Mouse (Mus musculus) kidney, adult 11 months (tissue): ENCODE data around the gene Tspan4.

Experiments used
- DNase-seq: peaks from one replicate; pipeline ENCODE4 v3.0.0; 2022

Tspan4 gene

DNA sequence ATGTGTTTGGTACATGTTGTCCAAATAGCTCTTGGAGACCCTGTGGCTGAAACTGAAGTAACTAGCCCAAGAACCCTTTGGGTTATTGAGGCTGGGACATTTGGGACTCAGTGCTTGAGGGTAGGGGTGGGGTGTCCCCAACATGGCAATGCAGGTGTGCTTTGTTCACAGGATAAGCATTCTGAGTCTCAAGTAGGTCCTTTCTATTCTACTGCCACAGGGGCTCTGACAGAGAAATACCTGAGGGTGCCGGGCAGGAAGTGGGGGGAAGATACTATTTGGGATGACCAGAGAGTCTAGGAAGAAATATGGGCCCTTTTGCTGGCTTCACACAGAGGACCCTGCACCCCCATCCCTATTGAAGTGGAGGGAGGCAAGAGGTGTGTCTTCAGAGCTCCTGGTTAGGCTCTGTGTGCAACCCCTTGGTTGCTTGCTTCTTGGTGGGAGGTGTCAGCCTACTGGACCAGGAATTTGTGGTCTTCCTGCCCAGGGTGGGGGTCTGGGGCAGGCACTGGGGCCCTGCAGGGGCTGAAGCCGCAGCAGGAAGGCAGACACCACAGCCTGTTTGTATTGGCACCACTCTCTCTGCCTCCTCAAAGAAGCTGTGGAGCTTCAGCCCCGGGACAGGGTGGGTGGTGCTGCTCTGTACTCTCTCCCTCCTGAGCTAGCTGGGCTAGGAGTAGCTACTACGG is 2.7 kb downstream of the Tspan4 start:
- DNase-seq: no peak

- no peak for DNase-seq
Measured at GRCm38 (mm10) chr7:141478270-141478748, 3.3 kb downstream of the Tspan4 start.

DNA sequence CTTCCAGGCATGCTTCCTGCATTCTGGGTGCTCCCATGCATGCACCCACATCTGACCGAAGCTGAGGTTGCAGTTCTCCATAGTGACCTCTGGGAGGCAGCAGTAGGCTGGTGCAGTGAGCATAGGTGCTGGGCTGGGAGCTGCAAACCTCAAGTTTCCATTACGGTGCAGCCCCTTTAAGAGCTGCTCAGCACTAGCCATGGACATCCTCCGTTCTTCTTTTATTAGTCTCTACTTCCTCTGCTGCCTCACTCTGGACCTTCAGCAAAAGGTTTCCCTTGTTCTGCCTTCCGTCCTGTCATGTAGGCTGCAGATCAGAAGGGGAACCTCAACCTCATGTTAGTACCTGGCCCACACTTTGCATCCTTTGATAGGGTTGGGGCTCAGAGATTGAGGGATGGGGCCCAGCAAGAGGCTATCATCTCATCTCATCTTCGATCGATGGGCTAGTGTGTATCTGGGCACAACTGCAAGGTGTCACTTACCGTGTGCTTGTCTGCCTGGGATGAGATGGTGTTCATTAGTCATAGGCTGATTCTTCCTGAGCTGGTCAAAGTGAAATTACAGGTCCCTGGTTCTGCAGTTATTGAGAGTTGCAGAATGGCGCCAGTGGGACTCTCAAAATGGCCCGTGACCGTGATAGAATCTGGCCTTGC is 5.9 kb downstream of the Tspan4 start:
- peak; percentile 73 for DNase-seq

DNA sequence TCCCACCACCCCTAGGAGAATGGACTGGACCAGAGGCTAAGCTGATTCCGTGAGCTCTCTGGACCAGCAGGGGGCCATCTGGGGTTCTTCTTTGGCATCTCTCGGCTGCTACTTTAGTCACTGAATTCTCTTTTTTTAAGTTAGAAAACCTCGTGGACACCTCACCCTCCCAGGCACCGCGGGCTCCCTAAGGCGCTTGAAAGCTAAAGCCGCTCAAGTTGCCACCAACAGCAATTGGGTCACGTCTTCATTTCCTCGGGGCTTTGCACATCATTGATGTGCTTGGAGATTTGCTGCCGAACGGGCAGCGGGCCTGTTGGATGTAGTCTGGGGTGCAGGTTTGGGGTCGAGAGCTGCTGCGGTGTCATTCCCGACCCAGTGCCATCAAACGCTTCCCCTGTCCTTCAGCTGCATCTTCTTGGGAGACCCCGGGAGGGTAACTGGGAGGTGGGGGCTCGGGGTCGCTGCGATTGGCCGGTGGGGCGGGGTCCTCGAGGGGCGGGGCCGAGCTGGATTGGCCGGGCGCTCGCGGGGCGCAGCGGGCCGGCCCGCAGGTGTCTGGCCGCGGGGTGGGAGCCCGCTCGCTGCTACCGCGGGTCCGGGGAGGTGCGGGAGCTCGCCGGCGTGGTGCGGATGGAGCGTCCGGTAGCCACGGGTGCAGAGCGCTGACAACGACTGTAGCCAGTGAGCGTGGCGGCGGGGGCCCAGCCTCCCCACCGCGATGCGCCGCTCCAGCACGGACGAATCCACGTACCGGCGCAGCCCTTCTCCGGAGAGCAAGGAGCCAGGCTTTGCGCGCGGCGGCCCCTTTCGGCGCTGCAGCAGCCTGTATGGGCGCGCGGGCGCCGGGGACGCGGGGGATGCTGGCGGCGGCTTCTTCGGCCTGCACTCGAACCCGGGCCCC is 6.7 kb downstream of the Tspan4 start:
- DNase-seq: no peak

DNA sequence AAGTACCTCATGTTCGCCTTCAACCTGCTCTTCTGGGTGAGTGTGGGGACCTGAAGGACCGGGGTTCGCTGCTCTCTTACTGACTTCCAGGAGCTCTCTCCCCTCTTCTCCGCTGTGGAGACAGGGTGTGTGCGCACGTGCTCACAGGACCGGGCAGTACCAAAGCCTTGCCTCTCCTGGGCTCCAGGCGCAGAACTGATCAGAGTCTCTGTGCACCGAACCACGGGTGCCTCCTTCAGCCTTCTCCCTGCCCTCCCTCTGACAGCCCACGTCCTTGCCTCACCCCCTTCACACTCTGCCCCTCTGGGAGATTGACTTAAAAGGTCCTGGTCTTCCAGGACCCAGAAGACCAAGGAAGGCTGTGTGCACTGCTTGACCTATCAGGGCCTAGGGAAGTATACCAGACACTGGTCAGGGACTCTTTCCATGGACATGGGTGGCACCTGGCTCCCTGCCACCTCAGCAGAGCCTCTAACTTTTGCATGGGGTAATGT is 7.5 kb downstream of the Tspan4 start:
- DNase-seq: no peak

DNA sequence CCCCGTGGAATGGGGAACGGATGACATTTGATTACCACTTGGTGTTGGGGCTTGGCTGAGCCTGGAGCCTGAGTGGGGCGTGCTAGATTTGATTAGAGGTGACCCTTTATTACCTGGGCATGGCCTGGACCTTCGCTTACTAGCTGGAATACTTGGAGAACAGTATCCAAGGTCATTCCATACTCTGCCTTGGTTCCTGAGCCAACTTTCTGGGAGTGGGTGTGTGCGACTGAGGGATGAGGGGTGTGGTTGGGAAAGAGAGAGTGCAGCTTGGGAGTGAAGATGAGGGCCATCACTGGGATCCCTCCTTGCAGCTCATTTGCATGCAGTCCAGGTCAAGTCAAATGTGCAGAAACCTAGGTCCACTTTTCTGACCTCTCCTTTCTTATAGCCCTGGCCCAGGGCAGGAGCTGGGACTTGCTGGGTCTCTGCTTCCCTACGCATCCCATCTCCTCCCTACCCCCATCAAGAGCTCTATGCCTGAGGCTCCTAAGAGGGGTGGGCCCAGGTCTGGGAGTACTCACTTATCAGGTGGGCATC is 8.1 kb downstream of the Tspan4 start:
- DNase-seq: no peak

GRCm38 (mm10) chr7:141484186-141485120 is 9.4 kb downstream of the Tspan4 start:
- DNase-seq: no peak

GRCm38 (mm10) chr7:141485186-141485585 is 10.1 kb downstream of the Tspan4 start:
- no peak for DNase-seq

- DNase-seq: no peak
Measured at GRCm38 (mm10) chr7:141485606-141486005, 10.6 kb downstream of the Tspan4 start.

DNA sequence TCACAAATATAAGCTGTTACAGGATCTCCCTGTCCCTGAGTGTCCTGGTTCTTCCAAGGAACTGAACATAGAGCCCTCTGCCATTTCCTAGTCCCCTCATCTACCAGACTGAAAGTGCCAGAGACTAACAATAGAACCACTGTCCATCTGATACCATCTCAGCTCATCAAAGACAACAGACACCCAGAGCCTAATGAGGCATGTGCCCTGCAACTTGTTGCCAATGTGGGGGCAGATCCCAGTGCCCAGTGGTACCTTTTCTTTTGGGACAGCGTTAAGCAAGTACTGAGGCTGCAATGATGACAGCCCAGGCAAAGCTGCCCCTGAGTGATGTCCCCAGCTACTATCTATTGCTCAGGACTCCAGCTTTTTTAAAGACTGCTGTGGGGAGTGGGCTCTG is 11.2 kb downstream of the Tspan4 start:
- no peak for DNase-seq

DNA sequence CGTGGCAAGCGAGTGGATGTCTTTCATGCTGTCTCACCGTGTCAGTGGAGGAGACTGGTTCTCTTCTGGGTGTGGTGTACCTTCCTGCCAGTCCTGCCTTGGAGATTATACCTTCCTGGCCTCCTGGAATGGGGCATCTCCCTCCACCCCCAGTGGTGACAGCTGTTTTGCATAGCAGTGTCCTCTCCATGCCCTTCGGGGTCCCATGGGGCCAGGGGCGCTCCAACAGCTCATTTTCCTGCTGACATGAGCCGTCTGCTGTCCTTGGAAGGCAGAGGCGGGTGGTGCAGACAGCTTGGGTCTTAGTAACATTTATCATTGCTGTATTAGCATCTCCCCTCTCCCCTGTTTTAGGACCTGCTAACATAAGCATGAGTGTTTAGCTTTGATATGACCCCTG is 12.1 kb downstream of the Tspan4 start:
- no peak for DNase-seq

- no peak for DNase-seq
Measured at GRCm38 (mm10) chr7:141491151-141491550, 16.1 kb downstream of the Tspan4 start.

DNA sequence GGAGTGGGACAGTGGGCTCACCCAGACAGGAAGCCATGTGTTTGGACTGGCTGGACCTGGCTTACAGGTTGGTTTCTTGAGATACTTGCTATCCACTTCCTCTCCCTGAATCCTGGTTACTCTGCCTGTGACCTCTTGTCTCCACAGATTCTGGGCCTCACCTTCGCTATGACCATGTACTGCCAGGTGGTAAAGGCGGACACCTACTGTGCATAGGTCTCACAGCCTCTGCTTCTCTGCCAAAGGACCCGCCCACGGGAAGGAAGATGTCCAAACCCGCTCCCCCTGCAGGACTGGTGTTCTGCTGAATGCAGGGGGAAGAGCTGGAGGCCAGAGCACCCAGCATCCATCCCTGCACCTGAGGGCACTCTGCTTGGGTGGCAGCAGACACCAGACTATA is 17.7 kb downstream of the Tspan4 start:
- no peak for DNase-seq

DNA sequence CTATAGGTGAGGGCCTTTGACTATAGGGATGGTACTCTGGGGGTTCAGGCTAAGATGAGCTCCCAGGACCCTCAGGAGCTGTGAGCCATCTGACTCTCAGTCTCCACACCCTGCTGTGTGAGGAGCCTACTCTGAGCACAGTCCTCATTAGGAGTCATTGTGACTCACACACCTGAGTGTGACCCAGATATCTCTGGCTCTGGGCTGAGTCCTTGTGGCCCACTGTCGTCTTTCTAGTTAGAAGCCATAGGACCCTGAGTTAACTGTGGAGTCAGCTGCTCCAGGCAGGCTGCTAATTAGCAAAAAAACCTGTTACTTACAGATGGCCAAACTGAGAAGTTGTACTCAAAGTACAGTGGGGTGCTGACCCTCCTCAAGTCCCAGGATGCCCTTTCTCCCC is 18.7 kb downstream of the Tspan4 start:
- no peak for DNase-seq

GRCm38 (mm10) chr7:141495379-141495778 is 20.3 kb downstream of the Tspan4 start:
- DNase-seq: no peak

DNA sequence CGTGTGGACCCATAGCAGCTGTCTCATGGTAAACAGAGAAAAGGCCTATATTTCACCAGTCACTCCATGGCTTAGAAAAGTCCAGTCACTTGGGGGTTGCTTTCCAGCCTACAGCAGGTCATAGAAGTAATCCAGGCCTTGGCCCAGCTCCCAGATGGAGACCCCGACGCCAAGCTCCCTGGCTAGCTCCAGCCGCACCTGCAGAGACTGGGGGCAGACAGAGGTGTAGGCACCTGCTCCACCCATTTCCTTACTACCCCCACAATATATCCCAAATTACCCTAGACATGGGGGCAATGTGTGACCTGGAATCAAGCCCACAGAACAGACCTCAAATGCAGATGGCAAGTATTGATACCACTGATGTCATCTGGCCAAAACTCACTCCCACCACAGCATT is 20.9 kb downstream of the Tspan4 start:
- DNase-seq: no peak

DNA sequence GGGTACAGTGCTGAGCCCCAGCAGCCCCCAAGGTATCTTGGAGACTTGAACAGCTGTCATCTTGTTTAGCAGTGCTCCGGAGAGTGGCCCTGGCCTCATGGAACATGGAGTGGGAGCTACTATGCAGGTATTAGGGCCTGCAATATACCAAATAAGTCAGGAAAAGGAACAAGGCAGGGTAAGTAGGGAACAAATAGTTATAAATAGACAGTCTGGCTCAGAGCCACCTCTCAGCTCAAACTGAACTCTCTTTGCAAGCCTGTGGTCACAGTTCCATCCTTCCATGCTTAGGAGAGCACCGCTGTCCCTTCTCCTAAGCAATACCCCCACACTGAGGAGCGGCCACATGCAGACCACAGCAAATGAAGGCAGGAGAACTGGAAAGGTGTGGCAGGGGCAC is 22.6 kb downstream of the Tspan4 start:
- DNase-seq: no peak

- no peak for DNase-seq
Measured at GRCm38 (mm10) chr7:141501820-141502555, 26.9 kb downstream of the Tspan4 start.

GRCm38 (mm10) chr7:141502556-141502905 is 27.5 kb downstream of the Tspan4 start:
- no peak for DNase-seq

- DNase-seq: no peak
Measured at GRCm38 (mm10) chr7:141506278-141506677, 31.2 kb downstream of the Tspan4 start.

DNA sequence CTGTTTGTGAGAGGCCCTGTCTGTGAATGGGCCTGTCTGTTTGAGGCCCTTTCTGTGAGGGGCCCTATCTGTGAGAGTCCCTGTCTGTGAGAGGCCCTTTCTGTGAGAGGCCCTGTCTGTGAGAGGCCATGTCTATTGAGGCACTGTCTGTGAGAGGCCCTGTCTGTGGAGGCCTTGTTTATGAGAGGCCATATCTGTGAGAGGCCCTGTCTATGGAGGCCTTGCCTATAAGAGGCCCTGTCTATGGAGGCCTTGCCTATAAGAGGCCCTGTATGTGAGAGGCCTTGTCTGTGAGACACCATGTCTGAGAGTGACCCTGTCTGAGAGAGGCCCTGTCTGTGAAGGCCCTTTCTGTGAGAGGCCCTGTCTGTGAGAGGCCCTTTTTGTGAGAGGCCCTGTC is 33.1 kb downstream of the Tspan4 start:
- DNase-seq: no peak
